Mouse (Mus musculus): Measurements from ENCODE around the gene Frrs1.

GRCm38 (mm10) chr3:116914931-116915330 lies 55.7 kb downstream of the Frrs1 start:
- TF ChIP-seq CTCF (IDR thresholded peaks at IDR 0.05; ENCODE audit: borderline replicate concordance, insufficient read depth, low read length) (no peak), POLR2A (IDR thresholded peaks at IDR 0.05; ENCODE audit: low read depth, low read length) (no peak)
